Mouse (Mus musculus): ENCODE results near the gene Tulp1. TPM values are rescaled to one million over a fixed set of nuclear protein-coding genes. Genes with fewer than 3 reads are reported as not detected.
"Not testable (repeated sequence)": the region's sequence is repeated elsewhere in the genome, so short reads cannot be mapped to it uniquely, and the experiment has no call there.

Tulp1 gene
- total RNA-seq, 2 experiments from 2014 or later = 0.58 to 0.92 TPM

DNA sequence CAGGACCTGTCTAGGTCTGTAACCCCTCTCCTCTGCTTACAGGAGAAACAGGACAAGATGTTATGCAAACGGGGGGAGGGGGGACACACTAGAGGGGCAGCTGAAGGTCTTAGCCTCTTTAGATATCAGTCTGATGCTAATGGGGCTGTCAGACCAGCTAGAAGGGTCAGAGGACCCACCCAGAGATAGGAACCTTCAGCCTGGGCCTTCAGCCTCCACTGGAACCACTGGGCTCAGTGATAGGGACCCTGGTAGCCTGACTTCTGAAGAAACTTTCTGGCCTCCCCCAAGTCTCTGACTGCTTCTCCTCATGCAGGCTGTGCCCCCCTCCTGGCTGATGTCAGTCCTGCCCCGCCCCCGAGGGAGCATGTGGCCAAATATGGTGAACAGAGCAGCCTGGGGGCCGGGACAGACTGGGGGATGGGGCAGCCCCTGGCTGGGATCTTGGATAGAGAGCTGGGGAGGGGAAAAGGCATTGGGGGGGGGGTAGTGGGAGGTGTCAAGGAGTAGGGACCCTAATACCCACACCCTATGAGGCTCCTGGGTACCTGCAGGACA is 20.9 kb downstream of the Tulp1 start:
- intact Hi-C loops (cut with DNase I) = no loop called here

DNA sequence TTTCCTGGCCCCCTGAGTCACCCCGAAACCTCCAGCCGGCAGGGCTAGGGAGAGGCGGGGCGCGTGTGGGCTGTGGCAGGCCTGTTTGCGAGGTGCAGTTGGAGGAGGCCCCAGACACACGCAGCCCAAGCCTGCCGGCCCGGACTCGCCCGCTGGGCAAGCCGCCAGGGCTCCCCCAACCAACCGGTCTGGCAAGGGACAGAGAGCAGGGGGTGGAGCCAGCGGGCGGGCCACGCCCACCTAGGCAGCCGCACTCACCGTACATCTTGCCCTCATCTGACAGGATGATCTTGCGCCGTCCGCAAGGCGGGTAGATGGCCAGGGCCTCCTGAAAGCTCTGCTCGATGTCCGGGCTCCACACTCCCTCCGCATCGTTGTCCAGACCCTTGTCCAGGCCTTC is 23.9 kb downstream of the Tulp1 start:
- DNase-seq = peak; percentile 93
- intact Hi-C loops (cut with DNase I) = no loop called here

More for the DNA sequence above, 20.9 kb downstream of the Tulp1 start:
- DNase-seq = no peak

DNA sequence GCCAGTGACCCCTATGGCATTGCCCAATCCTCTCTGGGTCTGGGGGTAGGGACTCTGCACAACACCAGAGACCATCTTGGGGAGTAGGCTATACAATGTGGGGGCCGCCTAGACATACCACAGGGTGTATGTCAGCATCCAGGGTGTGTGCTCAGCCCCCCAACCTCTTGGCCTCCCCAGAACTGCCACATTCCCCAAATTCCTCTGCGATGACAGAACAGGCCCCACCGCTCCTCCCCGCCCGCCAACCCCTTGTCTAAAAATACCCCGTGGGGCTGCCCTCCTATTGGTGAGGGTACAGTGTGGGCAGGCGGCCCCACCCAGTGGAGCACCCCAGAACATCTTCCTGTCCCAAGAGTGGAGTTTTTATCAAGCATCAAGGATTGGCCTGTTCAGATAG is 24.4 kb downstream of the Tulp1 start:
- DNase-seq = no peak
- intact Hi-C loops (cut with DNase I) = no loop called here

DNA sequence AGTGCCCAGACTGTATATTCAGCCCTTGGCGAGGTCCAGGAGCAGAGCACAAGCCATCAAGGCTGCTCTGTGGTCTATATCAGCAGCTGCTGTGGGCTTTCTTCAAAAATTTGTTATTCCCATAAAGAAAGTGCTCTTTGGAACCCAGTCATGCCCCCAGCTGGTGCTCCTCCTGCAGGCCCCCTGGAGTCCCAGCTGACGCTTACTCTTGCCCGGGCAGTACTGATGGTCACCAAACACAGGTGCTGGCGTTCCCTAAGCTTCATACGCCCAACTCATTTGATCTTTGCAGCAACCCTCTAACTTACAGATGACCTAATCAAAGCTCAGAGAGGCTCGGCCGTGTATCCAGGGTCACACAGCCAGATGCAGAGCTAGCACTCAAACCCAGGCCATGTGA is 27.5 kb downstream of the Tulp1 start:
- no peak for DNase-seq
- intact Hi-C loops (cut with DNase I) = no loop called here

DNA sequence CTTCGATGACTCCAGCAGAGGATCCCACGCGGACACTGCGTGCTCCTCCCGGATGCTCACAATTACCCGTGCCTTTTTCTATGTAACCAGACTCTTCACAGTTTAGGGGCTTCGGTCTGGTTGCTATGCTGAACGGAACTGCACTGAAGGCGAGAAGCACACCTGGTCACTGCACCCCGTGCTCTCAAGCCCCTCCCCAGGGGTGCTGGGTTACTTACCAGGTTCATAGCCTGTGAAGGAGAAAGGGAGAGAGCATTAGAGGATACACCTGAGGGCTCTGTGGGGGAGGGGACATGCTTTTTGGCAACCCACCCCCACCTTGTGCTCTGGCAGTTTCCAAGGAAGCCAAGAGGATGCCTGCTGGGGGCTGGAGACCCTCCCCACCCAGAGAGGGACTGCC is 29.8 kb downstream of the Tulp1 start:
- DNase-seq = no peak
- intact Hi-C loops (cut with DNase I) = no loop called here

DNA sequence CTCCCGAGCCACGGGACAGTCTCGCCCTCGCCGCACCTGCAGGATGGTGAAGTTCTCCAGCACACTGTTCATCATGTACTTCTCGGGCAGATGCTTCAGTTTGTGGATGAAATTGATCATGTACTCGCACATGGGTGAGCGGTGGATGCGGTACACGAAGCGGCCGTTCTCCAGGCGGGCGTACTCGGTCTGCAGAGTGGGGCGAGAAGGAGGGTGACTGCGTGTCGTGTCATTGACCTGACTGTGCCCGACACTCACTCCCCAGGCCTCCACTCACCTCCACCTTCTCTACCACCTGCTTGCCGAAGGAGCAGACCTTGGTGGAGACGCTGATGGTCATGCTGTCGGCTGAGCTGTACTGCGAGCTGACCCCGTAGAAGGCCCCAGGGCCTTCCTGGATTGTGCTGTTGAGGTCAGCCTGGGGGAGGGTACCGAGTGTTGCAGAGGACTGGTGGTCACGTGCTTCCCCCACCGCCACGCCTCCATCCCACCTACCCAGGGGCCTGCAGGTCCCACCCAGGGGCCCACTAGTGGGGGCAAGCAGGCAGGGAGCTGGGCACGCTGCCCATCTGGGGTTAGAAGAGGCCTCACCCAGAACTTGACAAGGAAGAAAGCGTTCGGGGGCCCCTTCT is 32.0 kb downstream of the Tulp1 start:
- intact Hi-C loops (cut with DNase I) = no loop called here
- no peak for DNase-seq

DNA sequence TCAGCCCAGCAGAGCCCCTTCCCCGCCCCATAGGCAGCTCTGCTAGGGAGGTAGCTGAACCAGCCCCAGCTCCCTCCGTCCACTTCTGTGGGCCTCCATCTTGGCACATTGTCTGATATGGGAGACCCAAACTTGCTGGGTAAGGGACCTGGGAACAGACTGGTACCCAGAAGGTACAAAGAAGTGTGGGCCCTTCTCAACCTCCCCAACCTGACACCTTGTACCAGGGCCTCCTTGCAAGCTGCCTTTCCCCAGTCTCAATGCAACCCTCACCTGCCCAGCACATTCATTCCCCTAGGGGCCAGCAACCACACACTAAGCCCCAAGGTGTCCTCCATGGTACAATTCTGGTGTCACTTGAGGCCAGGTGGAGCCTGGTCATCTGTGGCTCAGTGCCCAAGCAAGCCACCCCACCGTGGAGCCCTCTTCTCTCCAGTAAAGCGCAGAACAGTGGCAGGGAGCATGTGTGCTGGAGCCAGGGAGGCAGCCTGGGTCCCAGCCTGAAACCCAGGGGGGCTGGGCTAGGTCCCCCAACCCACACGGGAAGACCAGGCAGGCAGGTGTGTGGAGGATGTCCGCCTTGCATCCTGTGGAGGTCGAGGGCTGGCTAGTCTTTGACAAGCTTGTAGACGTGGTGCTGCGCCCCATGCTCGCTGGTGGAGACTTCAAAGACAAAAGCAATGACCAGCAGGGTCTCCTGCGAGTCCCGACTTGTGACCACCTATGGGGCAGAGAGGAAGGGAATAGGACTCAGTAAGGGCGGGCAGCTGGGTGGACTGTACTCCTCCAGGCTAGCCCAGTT is 32.7 kb downstream of the Tulp1 start:
- intact Hi-C loops (cut with DNase I) = no loop called here

DNA sequence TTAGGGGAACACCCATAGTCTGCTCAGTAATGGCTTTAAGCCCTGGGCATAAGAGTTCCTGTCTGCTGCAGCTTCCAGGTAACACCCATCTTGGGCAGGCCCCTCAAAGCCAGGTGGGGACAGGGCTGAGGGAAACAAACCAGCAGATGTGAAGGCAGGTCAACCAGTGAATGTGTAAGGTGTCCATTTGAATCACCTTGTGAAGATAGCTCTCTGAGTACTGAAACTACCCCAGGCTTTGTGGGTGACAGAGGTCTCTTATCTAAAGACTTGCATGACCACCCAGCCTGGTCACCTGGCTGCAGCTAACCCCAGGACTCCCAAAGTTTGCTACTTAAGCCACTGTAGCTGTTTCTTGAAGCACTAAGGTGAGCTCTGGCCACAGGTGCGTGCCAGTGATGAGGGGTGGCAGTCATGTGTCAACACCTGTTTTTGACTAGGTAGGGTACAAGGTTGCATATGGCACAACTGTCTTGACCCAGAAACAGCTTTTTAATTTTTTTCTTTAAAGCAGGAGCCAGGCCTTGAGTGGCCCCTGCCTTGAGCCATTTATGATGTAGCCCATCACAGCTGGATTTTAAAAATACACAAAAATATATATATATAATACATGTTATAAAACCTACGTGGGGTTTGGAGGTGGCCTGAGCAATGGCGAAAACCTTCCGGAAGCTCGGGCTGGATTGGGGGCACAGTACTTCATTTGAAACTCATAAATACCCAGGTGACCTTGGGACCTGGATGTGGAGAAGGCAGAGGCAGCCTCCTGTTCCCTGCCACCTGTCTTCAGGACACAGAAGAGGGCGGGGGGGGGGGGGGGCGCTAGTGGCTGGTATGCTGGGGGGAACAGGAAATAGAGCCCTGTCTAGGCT is 33.5 kb downstream of the Tulp1 start:
- intact Hi-C loops (cut with DNase I) = no loop called here
- DNase-seq = no peak

More for the DNA sequence above, 32.7 kb downstream of the Tulp1 start:
- no peak for DNase-seq

DNA sequence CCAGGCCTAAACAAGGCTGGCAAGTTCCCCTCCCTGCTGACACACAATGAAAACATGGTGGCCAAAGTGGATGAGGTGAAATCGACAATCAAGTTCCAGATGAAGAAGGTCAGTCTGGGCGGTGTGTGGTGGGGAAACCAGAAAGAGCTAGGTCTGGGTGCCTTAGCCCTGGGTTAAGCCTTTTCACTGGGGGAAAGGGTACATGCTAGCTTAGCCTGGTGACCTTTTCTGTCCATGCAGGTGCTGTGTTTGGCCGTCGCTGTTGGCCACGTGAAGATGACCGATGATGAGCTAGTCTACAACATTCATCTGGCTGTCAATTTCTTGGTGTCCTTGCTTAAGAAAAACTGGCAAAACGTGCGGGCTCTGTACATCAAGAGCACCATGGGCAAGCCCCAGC is 34.4 kb downstream of the Tulp1 start:
- intact Hi-C loops (cut with DNase I); DNase-seq: not testable (repeated sequence)

DNA sequence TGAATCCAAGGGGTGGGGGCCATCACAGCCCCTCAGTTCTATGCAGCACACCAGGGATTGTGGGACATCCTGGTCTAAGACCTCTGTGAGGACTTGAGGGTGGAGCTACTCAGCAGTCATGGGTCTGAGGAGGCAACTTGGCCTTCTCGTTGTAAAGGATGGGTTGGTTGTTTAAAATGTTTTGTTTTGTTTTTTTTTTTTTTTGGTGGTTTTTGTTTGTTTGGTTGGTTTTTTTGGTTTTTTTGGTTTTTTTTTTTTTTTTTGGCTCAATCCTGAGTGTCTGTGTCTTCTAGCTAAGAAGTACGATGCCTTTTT is 34.8 kb downstream of the Tulp1 start:
- DNase-seq = no peak
- intact Hi-C loops (cut with DNase I) = no loop called here

DNA sequence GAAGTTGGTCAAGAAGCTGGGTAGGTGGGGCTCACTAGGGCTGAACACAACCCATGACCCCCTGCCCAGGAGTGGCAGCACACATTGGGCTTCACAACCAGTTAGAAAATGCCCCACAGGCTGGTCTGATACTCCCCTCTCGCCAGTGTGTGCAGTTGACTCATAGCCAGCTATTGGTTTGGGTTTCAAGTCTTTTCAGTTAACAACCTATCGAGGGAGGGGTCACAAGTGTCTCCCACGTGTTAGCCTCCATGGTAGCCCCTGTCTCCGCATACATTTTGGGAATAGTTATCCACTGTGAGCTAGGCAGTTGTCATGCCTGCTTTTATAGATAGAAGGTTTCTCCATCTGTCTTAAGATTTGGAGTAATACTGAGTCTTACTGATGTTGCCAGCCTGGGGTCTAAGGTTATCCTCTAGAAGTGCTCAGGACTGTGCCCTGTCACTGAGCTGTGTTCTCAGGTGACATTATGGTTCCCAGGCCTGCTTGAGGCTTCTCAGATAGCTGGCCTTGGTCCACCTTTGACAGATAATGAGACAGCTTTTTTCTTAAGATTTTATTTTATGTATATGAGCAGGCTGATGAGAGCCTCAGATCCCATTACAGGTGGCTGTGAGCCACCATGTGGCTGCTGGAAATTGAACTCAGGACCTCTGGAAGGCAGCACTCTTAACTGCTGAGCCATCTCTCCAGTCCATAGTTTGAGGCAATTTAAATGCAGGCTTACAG is 35.4 kb downstream of the Tulp1 start:
- DNase-seq = no peak
- intact Hi-C loops (cut with DNase I) = no loop called here

DNA sequence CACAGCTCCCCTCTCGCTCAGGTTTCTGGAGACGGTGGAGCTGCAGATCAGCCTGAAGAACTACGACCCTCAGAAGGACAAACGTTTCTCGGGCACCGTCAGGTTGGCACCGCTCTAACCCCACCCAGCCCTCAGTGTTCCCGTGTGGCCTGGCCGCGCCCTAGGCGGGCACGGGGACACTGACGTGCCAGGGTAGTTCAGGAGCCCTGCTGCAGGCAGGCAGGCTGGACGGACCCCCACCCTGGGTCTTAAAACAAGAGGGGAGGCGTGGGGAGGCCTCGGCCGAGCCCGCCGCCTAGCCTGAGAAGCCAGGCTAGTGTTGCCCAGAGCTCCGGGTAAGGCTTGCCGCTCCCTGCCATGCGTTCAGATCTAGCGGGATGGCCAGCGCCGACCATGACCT is 36.1 kb downstream of the Tulp1 start:
- DNase-seq = peak; percentile 27
- intact Hi-C loops (cut with DNase I) = no loop called here

DNA sequence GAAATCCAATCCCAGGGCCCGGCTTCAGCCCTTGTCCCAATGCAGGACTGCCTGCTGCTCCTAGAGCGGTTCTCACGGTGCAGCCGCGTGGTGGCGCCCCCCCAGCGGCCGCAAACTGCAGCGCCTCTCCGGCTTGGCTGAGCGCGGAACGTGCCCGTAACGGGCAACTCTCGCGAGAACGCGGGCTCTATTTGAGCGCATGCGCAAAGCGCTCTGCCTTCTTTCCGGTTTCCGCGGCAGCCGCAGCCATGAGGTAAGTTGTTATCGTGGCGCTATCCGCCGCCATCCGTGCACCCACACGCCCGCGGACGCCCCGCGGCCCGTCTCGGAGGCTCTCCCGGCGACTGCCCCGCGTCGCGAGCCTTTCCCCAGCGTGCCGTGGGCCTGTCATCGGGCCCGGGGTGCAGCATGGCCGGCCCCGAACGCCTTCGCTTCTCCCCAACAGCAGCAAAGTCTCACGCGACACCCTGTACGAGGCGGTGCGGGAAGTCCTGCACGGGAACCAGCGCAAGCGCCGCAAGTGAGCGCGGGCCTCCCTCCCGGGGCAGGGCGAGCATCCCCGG is 36.6 kb downstream of the Tulp1 start, which contains the start of gene Rpl10a:
Gene Rpl10a, plus strand, starts transcription at position 106 of the 563 bp plus-strand sequence.
- DNase-seq = peak; percentile 98
- intact Hi-C loops (cut with DNase I) = no loop called here

DNA sequence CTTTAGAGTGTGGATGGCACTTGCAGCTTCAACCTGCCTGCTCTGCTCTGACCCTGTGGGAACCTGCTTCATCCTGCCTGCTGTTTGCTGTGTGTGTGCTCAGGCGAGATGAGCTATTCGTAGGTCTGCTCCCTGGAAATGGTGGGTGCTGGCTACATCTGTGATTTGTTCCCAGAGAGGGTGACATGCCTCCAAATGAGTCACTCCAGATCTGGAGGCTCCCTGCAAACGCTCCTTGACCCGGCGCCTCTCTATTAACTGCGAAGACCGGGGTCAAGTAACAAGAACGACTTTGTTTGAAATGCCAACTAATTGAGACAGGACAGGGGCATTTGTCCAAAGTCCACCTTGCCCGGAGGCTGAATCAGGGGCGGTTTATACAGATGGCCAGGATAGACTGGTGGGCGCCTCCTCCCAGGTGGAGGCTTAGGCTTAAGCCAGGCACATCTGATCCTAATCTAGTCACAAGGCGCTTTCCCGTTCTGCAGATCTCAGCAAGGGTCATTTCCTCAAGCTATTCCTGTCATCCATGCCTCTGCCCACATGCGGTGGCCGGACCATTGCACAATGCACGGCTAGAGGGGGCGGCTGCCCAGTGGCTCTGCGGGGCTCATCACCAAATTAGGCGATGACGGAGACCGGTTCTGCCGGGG is 37.2 kb downstream of the Tulp1 start:
- intact Hi-C loops (cut with DNase I) = no loop called here
- no peak for DNase-seq

DNA sequence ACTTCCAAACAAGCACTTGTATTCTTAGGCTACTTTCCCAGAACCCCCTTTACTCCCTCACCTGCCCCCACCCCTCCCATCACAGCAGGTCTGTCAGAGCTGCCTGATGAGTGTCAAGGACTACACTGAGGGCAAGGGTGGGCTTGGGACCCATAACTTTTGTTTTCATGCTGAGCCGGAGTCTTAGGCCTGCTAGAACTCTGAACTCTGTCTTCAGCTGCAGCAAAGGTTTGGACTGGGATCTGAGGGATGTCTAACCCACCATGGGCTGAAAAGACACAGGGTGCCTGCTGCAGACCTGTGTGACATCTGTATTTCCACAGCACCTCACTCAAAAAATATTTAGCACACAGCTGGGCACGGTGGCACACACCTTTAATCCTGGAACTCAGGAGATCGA is 38.1 kb downstream of the Tulp1 start:
- intact Hi-C loops (cut with DNase I) = no loop called here
- DNase-seq = no peak

DNA sequence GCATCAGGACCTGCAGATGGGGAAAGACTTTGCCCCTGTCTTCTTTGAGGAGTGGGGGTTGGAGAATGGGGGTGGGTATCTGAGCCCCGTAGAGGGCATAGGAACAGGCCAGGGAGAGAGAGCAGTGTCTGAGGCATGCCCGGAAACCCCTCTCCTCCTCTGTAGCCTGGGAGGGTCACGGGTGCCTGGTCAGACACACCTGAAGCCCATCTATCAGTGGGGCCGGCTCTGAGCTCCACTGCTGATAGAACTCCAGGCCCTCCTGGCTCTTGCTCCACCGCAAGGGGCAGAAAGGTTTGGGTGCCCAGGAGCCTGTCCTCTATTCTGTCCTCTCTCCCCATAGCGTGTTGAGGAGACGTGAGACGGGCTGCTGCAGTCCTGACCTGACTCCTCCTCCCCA is 39.3 kb downstream of the Tulp1 start:
- intact Hi-C loops (cut with DNase I) = no loop called here
- no peak for DNase-seq

DNA sequence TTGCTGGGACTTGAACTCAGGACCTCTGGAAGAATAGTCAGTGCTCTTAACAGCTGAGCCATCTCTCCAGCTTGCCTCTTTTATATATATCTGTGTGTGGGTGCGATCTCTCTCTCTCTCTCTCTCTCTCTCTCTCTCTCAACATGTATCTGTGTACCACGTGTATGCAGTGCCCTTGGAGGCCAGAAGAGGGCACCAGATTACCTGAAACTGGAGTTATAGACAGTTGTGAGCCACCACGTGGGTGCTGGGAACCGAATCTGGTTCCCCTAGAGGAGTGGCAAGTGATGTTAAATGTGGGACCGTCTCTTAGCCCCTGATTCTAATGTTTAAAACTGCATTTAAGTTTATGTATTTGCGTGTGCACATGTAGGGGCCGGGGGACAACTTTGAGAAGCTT is 40.6 kb downstream of the Tulp1 start:
- intact Hi-C loops (cut with DNase I); DNase-seq: not testable (repeated sequence)

DNA sequence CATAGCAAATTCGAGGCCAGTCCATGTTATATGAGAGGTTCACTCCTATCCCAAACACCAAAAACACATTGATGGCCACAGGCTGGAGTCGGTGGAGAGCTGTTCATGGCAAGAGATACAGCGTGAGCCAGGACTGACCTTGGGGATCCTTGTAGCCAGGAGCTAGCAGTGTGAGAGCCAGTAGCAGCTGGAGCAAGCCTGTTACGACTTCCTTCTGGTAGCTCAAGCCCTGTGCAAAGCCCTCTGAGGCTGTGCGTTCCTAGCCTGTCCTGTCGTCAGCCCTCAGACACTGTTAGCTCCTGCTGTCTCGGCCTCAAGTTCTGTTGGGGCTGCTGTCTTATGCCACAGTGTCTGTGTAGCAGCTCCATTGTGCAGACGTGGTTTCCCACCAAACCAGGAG is 41.2 kb downstream of the Tulp1 start:
- intact Hi-C loops (cut with DNase I) = no loop called here
- no peak for DNase-seq

DNA sequence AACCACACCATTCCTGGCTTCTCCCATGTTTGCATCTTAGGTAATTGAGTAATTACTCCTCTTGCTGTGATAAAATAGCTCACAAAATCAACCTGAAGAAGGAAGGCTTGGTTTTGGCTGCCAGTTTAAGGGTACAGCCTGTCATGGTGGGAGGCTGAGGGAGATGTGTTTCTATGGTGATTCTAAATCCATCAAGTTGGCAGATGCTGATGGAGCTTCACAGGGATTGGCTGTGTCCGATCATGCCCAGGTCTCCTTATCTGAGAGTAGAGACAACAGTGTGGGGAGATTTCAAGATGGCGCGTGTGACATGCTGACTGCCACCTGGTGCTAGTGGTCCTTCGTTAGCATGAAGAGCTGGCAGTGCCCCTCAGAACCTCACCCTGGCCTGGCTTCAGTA is 43.3 kb downstream of the Tulp1 start:
- DNase-seq = no peak
- intact Hi-C loops (cut with DNase I) = no loop called here

DNA sequence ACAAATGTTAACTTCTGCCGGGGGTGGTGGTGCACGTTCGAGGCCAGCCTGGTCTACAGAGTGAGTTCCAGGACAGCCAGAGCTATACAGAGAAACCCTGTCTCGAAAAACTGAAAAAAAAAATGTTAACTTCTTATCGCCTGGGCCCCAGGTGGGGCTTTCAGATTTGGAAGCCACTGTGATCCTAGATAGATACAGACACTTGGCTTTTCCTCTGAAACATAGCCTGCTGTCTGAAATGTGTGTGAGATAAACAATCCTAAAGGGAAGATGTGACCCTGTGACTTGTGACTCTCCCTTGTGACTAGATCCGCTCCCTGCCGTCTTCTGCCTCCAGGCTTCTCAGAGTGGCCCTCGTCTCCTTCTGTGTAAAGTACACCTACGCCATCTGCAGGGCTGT is 47.3 kb downstream of the Tulp1 start:
- intact Hi-C loops (cut with DNase I) = no loop called here
- DNase-seq = no peak
